Mouse (Mus musculus) heart, adult 2 months (tissue): Measurements from ENCODE around the gene Gpr171.

Experiments used
- CTCF ChIP-seq: fragments of 200-600 bp; IDR thresholded peaks from 2 replicates; pipeline ENCODE4 v1.8.1; 2022; ENCODE audit warnings: antibody characterized with exemption, mild to moderate bottlenecking, moderate library complexity
- POLR2A ChIP-seq: fragments of 200-500 bp; IDR thresholded peaks from 2 replicates; pipeline ENCODE4 v1.6.1; 2011; ENCODE audit warnings: mild to moderate bottlenecking, low read depth, low read length, control low read depth; ENCODE audit not compliant: insufficient read depth

- TF ChIP-seq CTCF = no peak
- TF ChIP-seq POLR2A = no peak
Observed at GRCm38 (mm10) chr3:59102146-59102545, 525 bp upstream of the Gpr171 start.
